Mouse (Mus musculus): ENCODE measurements around the gene Trio.

DNA sequence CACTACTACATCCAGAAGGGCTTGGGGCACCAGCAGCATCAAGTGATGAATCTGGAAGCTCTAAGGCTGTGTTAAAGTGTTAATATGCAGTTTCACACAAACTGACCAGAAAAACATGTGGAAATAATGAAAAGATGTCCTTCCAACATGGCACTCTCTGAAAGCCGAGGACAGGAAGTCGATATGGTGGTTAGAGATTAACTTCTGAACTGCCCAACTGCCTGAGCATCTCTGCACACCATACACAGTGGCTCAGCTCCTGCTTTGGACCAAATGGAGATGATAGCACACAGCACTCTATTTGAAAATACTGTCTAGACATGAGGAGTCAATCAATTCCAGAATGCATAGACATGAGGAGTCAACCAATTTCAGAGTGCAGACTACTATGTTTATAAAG lies 40.8 kb downstream of the Trio start:
- no peak for TF ChIP-seq CTCF (IDR thresholded peaks at IDR 0.05; ENCODE audit: extremely low read depth, insufficient read depth, low read length)
- TF ChIP-seq POLR2A (IDR thresholded peaks at IDR 0.05; ENCODE audit: extremely low read depth, insufficient read depth, low read length), result no peak
